Mouse (Mus musculus): ENCODE data around the gene Grap. TPM values are rescaled to one million over a fixed set of nuclear protein-coding genes. Genes with fewer than 3 reads are reported as not detected.

Grap gene
- total RNA-seq, 4 experiments from 2014 or later = 9.4 to 12.4 (median 11.9) TPM

- no peak for DNase-seq
Measured at GRCm38 (mm10) chr11:61659011-61659858, 6.2 kb downstream of the Grap start.

GRCm38 (mm10) chr11:61660001-61660400, 6.9 kb downstream of the Grap start:
- DNase-seq = no peak

- no peak for DNase-seq
Measured at GRCm38 (mm10) chr11:61660806-61661392, 7.8 kb downstream of the Grap start.

- no peak for DNase-seq
Measured at GRCm38 (mm10) chr11:61662189-61662588, 9.1 kb downstream of the Grap start.

GRCm38 (mm10) chr11:61665401-61665800, 12.3 kb downstream of the Grap start:
- DNase-seq = no peak

- DNase-seq = peak; percentile 35
Measured at GRCm38 (mm10) chr11:61665991-61666799, 13.1 kb downstream of the Grap start.

- DNase-seq = no peak
Measured at GRCm38 (mm10) chr11:61667248-61667647, 14.2 kb downstream of the Grap start.

- DNase-seq = no peak
Measured at GRCm38 (mm10) chr11:61667782-61668181, 14.7 kb downstream of the Grap start.

GRCm38 (mm10) chr11:61669492-61670490, 16.7 kb downstream of the Grap start:
- DNase-seq = no peak

GRCm38 (mm10) chr11:61671781-61672383, 18.8 kb downstream of the Grap start:
- DNase-seq = no peak

- DNase-seq = no peak
Measured at GRCm38 (mm10) chr11:61673686-61674085, 20.6 kb downstream of the Grap start.

GRCm38 (mm10) chr11:61674151-61674838, 21.2 kb downstream of the Grap start:
- no peak for DNase-seq

- DNase-seq = no peak
Measured at GRCm38 (mm10) chr11:61674839-61675159, 21.7 kb downstream of the Grap start.

GRCm38 (mm10) chr11:61675332-61675731, 22.3 kb downstream of the Grap start:
- no peak for DNase-seq

- no peak for DNase-seq
Measured at GRCm38 (mm10) chr11:61676216-61676854, 23.3 kb downstream of the Grap start.

GRCm38 (mm10) chr11:61677709-61678108, 24.6 kb downstream of the Grap start:
- no peak for DNase-seq

GRCm38 (mm10) chr11:61679091-61679866, 26.2 kb downstream of the Grap start:
- no peak for DNase-seq

- DNase-seq = peak; percentile 35
Measured at GRCm38 (mm10) chr11:61683907-61684731, 31.1 kb downstream of the Grap start, which contains the start of gene Fam83g. Gene Fam83g, plus strand, starts transcription at chr11:61684091.
